Comparison of ENCODE assay signal across 8 mouse cellular contexts in the genomic region with DNA sequence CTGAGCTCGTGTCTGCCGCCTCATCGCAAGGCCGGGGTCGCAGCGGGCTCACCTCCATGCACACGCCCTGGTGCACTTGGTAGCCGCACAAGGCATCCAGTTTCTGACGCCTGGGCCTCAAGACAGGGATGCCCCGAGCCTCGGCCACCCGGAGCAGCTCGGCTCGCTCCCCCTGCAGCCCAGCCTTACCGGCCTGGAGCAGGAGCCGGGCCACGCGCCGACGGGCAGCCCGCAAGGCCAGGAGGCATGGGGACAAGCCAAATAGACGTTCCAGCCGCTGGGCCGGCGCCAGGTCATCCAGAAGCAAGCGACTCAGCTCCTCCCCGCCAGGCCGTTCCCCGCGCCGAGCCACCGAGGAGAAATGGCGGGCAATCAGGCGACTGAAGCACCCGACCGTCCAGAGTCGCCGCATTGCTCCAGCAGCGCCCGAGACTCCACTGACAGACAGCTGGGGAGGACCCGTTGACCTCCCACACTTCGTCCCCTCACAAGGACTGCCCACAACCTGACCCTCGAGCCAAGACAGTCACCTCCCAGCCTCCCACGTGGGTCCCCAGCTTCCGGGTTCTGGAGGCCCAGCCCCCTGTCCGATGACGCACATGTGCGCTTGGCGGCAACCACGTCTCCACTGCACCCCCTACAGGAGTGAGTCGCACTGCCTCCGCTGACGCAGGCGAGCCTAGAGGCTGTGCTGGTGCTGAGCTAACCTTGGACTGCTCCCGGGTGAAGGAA. TPM values are rescaled to one million over a fixed set of nuclear protein-coding genes. Genes with fewer than 3 reads are reported as not detected.
DNase-seq lines count a peak whose midpoint lies in the region; ATAC-seq lines count a peak whose summit lies in the region.

A gene (minus strand): TSS at position 555 of the 732 bp plus-strand sequence.

- peak within 1 kb of the TSS; percentile 98 for H3K4me2 ChIP-seq in hindbrain, embryonic 14.5 days (replicated peaks)

- H3K4me3 ChIP-seq in hindbrain, embryonic 14.5 days (replicated peaks; ENCODE audit: low read length): peak within 1 kb of the TSS; percentile 73

- no peaks in the 10 kb centered on the region for H3K9me3 ChIP-seq in hindbrain, embryonic 14.5 days (ENCODE audit: control insufficient read depth, low read length)

- WGBS in hindbrain, embryonic 14.5 days: under 1% methylated on average over 55 of the region's 55 CpGs

- peaks cover 6% of the 10 kb centered on the region; the same call in 1 of the 2 replicates for H3K4me1 ChIP-seq in hindbrain, embryonic 14.5 days (replicated peaks; ENCODE audit: control insufficient read depth, insufficient read depth, low read length)

- H3K27me3 ChIP-seq in hindbrain, embryonic 14.5 days (ENCODE audit: control insufficient read depth, insufficient read depth, low read length): no peaks in the 10 kb centered on the region

- H3K36me3 ChIP-seq in hindbrain, embryonic 14.5 days (replicated peaks; ENCODE audit: control insufficient read depth, insufficient read depth): no peaks in the 10 kb centered on the region

- peak; percentile 96 for DNase-seq in R1 (ENCODE audit: low read depth, low spot score)
- peak; percentile 91 to 96 for DNase-seq in cerebellum, postnatal 25 days
- DNase-seq in frontal cortex, postnatal 25 days (ENCODE audit: low spot score in 2 of 2): peak; percentile 77 to 87
- DNase-seq in hindbrain, embryonic 14.5 days (ENCODE audit: low spot score): peak; percentile 84
- peak; percentile 91 to 93 for DNase-seq in layer of hippocampus, postnatal 36 days
- peak; percentile 98 for DNase-seq in lung, postnatal 36 days
- peak; percentile 95 for DNase-seq in retina, postnatal 1 day
- DNase-seq in urinary bladder, adult 18-20 months (ENCODE audit: low spot score in 2 of 2): peak; percentile 89 to 91

- H3K9ac ChIP-seq in hindbrain, embryonic 14.5 days: peak within 1 kb of the TSS; percentile 70

- 0 out of 2 replicates have a peak within 1 kb of the TSS, but pooled peaks have one; percentile 51 for H3K27ac ChIP-seq in hindbrain, embryonic 14.5 days

- peak; percentile 84 for ATAC-seq in hindbrain, embryonic 14.5 days (ENCODE audit: low FRiP score)

RNA-seq across cellular contexts. Expression of the gene that starts here (rescaled TPM):
- 12.2 and 16.0 TPM in 2 replicates for polyA plus RNA-seq in hindbrain, embryonic 14.5 days (2014; fragmentation: Nextera tagmentation; extraction: Ambion mirVana)
- 10 to 100 TPM in 1 of 2 experiments, 1 to 10 TPM in 1; 7.9 to 13.3 TPM for total RNA-seq in layer of hippocampus, postnatal 36 days (2021)

Comparison
In these comparisons a context has a peak if more than half of its experiments do, and no peak if none do; other contexts are left out.
1. Peak in every context shown above with its lines: DNase-seq, ATAC-seq, H3K4me3 ChIP-seq and H3K27ac ChIP-seq.